Mouse (Mus musculus) retina, postnatal 7 days (tissue): ENCODE data around the gene Cyfip2.

Experiments used
- DNase-seq: peaks from one replicate; pipeline ENCODE4 v3.0.0-alpha.2; 2012; ENCODE audit warnings: low read depth, low spot score

The Cyfip2 gene

GRCm38 (mm10) chr11:46236976-46237375, 75.7 kb downstream of the Cyfip2 start:
- no peak for DNase-seq

GRCm38 (mm10) chr11:46235334-46235733, 77.3 kb downstream of the Cyfip2 start, which contains the start of gene Fndc9:
Gene Fndc9, plus strand, starts transcription at chr11:46235531.
- DNase-seq, result no peak

GRCm38 (mm10) chr11:46233966-46234365, 78.7 kb downstream of the Cyfip2 start:
- no peak for DNase-seq

GRCm38 (mm10) chr11:46232803-46233202, 79.9 kb downstream of the Cyfip2 start:
- no peak for DNase-seq

DNA sequence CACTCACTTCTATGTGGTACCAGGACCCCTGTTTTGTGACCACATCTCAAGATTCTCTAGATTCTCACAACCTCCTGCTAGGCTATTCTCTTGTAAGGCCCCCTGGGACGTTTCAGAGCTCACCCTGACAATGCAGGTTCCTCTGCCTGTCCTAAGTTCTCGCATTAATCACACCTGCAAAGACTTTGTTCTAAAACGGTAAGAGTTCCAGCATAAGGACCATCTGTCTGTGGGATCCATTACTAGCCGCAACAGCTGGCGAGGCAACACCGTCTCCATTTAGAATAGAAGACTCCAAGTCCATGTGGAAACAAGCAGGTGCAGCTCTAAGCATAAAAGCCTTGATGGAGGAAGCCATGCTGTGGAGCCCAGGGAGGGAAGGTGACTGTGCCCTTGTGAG, 82.5 kb downstream of the Cyfip2 start:
- no peak for DNase-seq

DNA sequence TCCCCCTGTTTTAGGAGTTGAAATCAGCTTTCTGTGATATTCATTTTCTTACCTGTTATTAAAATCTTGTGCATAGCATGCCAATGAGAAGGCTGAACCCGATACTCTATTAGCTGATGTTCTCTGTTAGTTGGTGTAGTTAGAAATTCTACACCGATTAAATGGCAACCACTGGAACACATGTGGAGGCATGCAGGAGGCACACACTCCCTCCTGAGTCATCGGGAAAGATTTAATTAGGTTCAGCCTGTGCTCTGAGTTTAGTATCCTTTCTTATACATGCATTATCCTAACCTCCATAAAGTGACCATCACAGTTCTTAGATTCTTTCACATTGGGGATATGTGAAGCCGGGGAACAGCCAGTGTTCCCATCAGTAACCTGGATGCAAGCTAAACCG, 87.3 kb downstream of the Cyfip2 start:
- DNase-seq, result no peak

GRCm38 (mm10) chr11:46223575-46223974, 89.1 kb downstream of the Cyfip2 start:
- DNase-seq, result no peak

DNA sequence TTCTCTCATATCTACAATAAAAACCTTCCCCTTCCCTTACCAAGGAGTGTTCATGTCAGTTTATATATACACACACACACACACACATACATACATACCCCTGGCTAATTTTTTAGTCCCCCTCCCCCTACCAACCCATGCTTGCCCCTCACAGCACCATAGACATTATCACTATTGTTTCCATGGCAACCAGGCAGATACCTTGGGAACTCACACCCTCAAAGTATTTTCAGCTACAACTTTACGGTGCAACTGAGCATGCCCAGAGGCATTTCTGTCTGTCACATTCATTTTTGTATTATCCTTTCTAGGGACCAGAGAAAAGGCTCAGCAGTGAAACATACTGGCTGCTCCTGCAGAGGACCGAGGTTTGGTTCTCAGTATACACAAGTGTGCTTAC, 92.4 kb downstream of the Cyfip2 start:
- no peak for DNase-seq

DNA sequence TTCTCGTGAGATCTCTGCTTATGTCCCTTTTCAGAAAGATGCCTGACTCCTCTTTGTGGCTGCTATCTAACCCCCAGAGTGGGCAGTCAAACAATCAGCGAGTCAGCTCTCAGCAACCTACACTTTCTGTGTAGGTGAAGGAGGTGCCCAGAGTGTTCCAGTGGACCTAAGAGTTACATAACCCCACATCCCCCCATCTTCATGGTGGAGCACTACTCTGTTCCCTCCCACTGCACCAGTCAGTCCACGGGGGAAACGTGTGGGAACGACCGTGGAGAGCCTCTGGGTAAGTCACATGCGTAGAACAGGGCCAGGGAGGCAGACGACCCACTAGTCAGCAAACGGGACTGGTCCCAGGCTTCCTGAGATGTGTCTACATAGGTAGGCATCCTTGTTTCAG, 93.3 kb downstream of the Cyfip2 start:
- DNase-seq, result no peak

DNA sequence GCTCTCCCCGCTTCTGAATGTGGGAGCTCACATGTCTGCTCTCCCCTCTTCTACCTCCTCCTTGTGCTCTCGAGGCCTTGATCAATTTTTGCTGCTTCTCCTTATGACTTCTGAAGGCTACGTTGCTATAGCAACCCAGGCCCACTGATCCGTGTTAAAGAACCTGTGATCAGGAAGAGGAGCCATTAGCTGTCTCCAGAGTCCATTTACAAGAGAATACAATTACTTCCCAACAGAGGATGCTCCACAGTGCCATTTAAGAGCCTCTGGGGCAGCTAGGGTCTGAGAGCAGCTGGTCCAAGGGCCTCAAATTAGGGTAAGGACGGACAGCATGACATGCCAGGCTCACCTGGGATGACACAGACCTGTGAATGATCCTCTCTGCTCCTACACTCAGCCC, 94.1 kb downstream of the Cyfip2 start:
- DNase-seq, result no peak

DNA sequence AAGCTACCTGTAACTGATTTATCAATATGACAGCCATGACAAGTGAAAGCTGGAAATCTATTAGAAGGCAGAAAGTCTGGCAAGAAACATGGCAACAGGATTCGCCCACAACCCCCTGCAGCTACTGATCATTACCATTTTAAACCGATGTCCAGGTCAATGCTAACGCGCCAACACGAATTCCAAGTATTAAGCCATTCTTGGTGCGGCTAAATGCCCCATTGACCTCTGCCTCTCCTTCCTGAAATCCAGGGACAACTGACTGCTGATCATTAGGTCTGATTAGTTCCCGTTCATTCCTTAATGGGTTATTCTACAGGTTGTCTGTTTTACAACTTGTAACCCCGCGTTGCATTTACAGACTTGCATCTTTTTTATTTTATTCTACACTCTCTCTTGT, 95.0 kb downstream of the Cyfip2 start:
- DNase-seq, result no peak

DNA sequence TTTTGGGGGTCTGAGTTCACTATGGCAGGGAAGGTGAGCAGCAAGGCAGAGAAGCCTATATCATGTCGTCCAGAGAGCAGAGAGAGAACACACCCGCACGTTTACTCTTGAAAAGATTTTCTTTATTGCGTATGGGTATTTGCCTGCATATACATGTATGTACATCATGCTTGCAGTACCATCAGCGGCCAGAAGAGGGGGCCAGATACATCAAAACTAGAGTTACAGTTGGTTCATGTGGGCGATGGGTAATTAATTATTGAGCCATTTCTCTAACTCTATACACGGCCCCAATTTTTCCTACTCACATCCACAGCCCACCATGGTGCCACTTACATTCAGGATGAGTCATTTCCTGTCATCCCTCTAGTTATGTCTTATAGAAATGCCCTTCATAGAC, 96.0 kb downstream of the Cyfip2 start:
- no peak for DNase-seq

- DNase-seq, result peak; percentile 94
These were observed 97.3 kb downstream of the Cyfip2 start for GRCm38 (mm10) chr11:46215354-46215753.

GRCm38 (mm10) chr11:46214368-46215230, 98.1 kb downstream of the Cyfip2 start:
- DNase-seq, result no peak

- no peak for DNase-seq
These were observed 98.8 kb downstream of the Cyfip2 start for GRCm38 (mm10) chr11:46213844-46214243.

GRCm38 (mm10) chr11:46211858-46212257, 100.8 kb downstream of the Cyfip2 start:
- no peak for DNase-seq

GRCm38 (mm10) chr11:46209884-46210283, 102.8 kb downstream of the Cyfip2 start:
- no peak for DNase-seq

DNA sequence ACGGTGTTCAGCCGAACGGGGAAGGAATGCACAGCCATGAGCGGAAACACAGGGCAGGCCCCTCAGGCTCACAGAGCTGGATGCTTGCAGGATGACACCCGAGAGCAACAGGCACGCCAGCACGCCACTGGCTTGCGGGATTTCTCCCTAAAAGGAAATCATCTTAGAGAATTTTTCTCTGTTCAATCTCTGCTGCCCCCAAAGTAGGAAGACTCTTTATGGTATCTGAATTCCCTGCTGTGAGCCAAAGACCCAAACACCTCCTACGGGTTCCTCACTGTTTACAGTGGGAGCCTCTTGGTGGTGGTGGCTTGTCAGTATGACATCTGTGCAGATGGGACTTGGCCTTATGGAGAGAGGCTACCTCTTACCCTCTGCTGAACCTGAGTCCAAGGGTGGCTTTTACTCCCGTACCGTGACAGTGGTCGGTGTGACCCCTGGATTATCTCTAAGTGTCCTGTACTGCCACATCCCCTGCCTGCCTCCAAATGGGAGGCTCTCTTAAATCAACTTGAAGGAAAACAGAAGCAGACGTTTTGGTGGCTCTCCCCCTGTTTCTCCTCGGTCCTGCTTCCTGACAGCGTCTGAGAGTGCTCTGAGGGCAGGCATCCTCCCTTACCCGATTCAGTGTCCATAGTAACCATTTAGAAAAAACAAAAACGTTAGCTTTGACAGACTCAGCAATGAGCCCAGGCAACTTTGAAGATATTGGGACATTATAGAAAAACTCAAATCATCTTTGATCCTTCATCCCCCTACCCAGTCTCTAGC, 106.8 kb downstream of the Cyfip2 start:
- DNase-seq, result no peak

DNA sequence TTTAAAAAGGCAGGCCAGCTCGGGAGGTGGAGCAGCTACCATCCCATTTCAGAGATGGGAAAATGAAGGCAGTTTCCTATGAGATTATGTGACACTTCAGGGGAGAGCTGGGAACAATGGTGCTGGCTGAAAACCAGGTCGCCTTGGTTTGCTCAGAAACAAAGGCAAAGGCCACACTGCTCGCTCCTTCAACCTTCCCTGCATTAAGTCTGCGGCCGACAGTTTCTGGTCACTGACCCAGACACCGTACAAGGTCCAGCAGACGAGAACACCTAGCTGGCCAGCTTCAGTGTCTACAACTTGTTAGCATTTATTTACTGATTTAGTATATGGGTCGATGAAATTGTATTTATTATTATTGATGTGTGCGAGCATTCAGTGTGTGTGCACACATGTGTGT, 107.8 kb downstream of the Cyfip2 start:
- no peak for DNase-seq

- DNase-seq, result no peak
These were observed 110.1 kb downstream of the Cyfip2 start for GRCm38 (mm10) chr11:46202547-46202887.

DNA sequence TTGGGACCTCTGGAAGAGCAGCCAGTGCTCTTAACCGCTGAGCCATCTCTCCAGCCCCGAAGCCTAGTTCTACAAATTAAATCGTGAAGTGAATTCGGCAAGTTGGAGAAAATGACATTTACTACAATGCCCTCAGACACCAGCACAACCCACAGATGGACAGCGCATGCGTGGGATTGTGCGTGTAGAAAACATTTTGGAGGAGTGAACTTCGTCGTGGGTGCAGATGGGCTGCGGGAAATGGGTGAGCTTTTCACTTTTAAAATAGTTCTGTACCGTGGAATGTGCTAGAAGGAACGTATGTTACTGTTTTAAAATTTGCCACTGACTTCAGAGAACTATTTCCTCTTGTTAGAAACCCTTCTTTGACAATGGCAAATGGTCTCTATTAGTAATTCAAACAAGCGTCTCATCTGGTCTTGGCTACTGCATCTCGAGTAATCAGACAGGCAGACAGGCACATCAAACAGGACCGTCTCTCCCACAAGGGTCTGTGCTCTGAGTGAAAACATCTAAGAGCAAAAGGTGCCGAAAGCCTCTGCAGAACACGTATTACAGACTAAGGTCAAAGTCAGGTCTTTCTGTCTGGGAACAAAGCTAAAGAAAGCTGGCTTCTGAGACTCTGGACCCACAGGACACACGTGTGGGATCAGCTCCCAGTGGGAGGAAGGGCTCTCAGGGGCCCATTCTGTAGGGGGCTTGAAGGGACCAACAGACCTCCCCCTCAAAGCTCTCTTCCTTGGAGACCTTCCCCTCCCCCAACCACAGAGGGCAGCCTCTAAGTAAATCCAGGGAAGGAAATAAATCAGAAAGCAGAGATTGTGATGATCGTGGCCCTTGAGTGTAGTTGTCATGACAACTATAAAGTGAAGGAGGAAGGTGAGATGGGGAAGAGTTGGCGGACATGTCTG, 110.8 kb downstream of the Cyfip2 start:
- no peak for DNase-seq

GRCm38 (mm10) chr11:46200664-46201063, 112.0 kb downstream of the Cyfip2 start:
- no peak for DNase-seq
